21 mouse cellular contexts compared by ENCODE assay signal in genomic region chr2:164754105-164754504, GRCm38 (mm10). TPM values are rescaled to one million over a fixed set of nuclear protein-coding genes. Genes with fewer than 3 reads are reported as not detected.
DNase-seq lines count a peak whose midpoint lies in the region; ATAC-seq and TF ChIP-seq lines count a peak whose summit lies in the region.
"Had no signal": no experiment of that assay in that cellular context is flagged by ENCODE, and none has a peak within 500 bp of the region (broad histone marks: within the 10 kb centered on the region; RNA-seq: fewer than 3 reads in every experiment).

No protein-coding gene starts in this region.

- H3K27ac ChIP-seq in heart, embryonic 10.5 days, result peak overlapping the region; percentile 83
- H3K27ac ChIP-seq in heart, postnatal 0 days (ENCODE audit: low read depth), result peak overlapping the region; percentile 90
- H3K27ac ChIP-seq in bone marrow, adult 2 months (ENCODE audit: control insufficient read depth, insufficient read depth, low read depth, low read length, poor library complexity), result 0 out of 2 replicates have a peak overlapping the region, but pooled peaks have one; percentile 1
- H3K27ac ChIP-seq in liver, embryonic 16.5 days (ENCODE audit: low read length), result 0 out of 2 replicates have a peak overlapping the region, but pooled peaks have one; percentile 9
- no peak overlapping the region for H3K27ac ChIP-seq in forebrain, embryonic 12.5 days
- H3K27ac ChIP-seq: forebrain, embryonic 13.5 days; hindbrain, embryonic 13.5 days; midbrain, embryonic 10.5 days had no signal

- WGBS in heart, embryonic 10.5 days, result 81% methylated on average over 11 of the region's 11 CpGs
- 65% methylated on average over 11 of the region's 11 CpGs for WGBS in heart, postnatal 0 days
- WGBS in bone marrow, adult 2 months, result 23% methylated on average over 11 of the region's 11 CpGs
- WGBS in liver, embryonic 16.5 days (ENCODE audit: insufficient replicate concordance), result 54% methylated on average over 11 of the region's 11 CpGs
- WGBS in forebrain, embryonic 12.5 days, result 92% methylated on average over 11 of the region's 11 CpGs

- no peak for TF ChIP-seq POLR2A in bone marrow, adult 2 months (IDR thresholded peaks at IDR 0.05; ENCODE audit: borderline replicate concordance, control insufficient read depth, low read depth, low read length)

- H3K4me1 ChIP-seq in heart, embryonic 10.5 days, result peaks cover 26% of the 10 kb centered on the region
- peaks cover 10% of the 10 kb centered on the region; the same call in 1 of the 2 replicates for H3K4me1 ChIP-seq in heart, postnatal 0 days (ENCODE audit: control insufficient read depth, insufficient read depth)
- H3K4me1 ChIP-seq in bone marrow, adult 2 months (ENCODE audit: control insufficient read depth, insufficient read depth, low read length), result no peaks in the 10 kb centered on the region; the same call in 1 of the 2 replicates
- peaks cover 18% of the 10 kb centered on the region for H3K4me1 ChIP-seq in liver, embryonic 16.5 days (ENCODE audit: control insufficient read depth, low read depth, low read length)
- no peaks in the 10 kb centered on the region for H3K4me1 ChIP-seq in forebrain, embryonic 12.5 days
- H3K4me1 ChIP-seq: forebrain, embryonic 13.5 days; midbrain, embryonic 10.5 days had no signal

- H3K9ac ChIP-seq in heart, postnatal 0 days (replicated peaks; ENCODE audit: low read depth, low read length), result no peak overlapping the region; the same call in 1 of the 2 replicates
- H3K9ac ChIP-seq in liver, embryonic 16.5 days (ENCODE audit: low read depth, low read length), result no peak overlapping the region
- H3K9ac ChIP-seq in forebrain, embryonic 12.5 days, result no peak overlapping the region
- H3K9ac ChIP-seq: forebrain, embryonic 13.5 days; hindbrain, embryonic 13.5 days had no signal

- no peak for TF ChIP-seq CTCF in heart, postnatal 0 days (IDR thresholded peaks at IDR 0.05; ENCODE audit: low read depth)
- TF ChIP-seq CTCF in bone marrow, adult 2 months (IDR thresholded peaks at IDR 0.05; ENCODE audit: control insufficient read depth, insufficient read depth, low read length), result no peak

- no peak for DNase-seq in heart, embryonic 10.5 days (ENCODE audit: low spot score)
- no peak for DNase-seq in heart, adult 8-10 months (ENCODE audit: low spot score)
- no peak for DNase-seq in heart, postnatal 0 days (ENCODE audit: low spot score)
- no peak for DNase-seq in heart, postnatal 14 days
- no peak for DNase-seq in c-Kit-positive CD71-positive TER-119-positive erythroid progenitor cells, embryonic 14.5 days (ENCODE audit: low spot score)
- DNase-seq: adrenal gland, postnatal 25 days; B cell, adult 2 months; cerebellum, adult 18-20 months; gastrocnemius, postnatal 14 days; kidney, adult 2 months; kidney, postnatal 25 days; lung, adult 18-20 months; lung, postnatal 36 days; right cerebral cortex, postnatal 25 days had no signal

- H3K27me3 ChIP-seq in heart, embryonic 10.5 days (ENCODE audit: insufficient read depth, poor library complexity, severe bottlenecking), result no peaks in the 10 kb centered on the region
- H3K27me3 ChIP-seq in heart, postnatal 0 days (ENCODE audit: control insufficient read depth, insufficient read depth, low read length), result no peaks in the 10 kb centered on the region
- no peaks in the 10 kb centered on the region for H3K27me3 ChIP-seq in liver, embryonic 16.5 days (ENCODE audit: control insufficient read depth, insufficient read depth, low read depth, low read length)
- H3K27me3 ChIP-seq in forebrain, embryonic 12.5 days, result no peaks in the 10 kb centered on the region
- H3K27me3 ChIP-seq: forebrain, embryonic 13.5 days; hindbrain, embryonic 13.5 days had no signal

- no peak for TF ChIP-seq EP300 in heart, postnatal 0 days (IDR thresholded peaks at IDR 0.05; ENCODE audit: low read depth)

- H3K9me3 ChIP-seq in heart, embryonic 10.5 days, result no peaks in the 10 kb centered on the region
- no peaks in the 10 kb centered on the region for H3K9me3 ChIP-seq in heart, postnatal 0 days (replicated peaks; ENCODE audit: control insufficient read depth, low read length)
- H3K9me3 ChIP-seq in liver, embryonic 16.5 days (replicated peaks; ENCODE audit: control insufficient read depth, low read length), result no peaks in the 10 kb centered on the region
- H3K9me3 ChIP-seq in forebrain, embryonic 12.5 days, result no peaks in the 10 kb centered on the region
- H3K9me3 ChIP-seq: forebrain, embryonic 13.5 days; hindbrain, embryonic 13.5 days; midbrain, embryonic 10.5 days had no signal

- no peak overlapping the region for H3K4me2 ChIP-seq in heart, postnatal 0 days (ENCODE audit: low read depth, low read length)
- no peak overlapping the region for H3K4me2 ChIP-seq in liver, embryonic 16.5 days (ENCODE audit: low read depth, low read length)
- no peak overlapping the region for H3K4me2 ChIP-seq in forebrain, embryonic 12.5 days
- H3K4me2 ChIP-seq: forebrain, embryonic 13.5 days; hindbrain, embryonic 13.5 days had no signal

- intact Hi-C loops in heart, postnatal 14 days (cut with DNase I), result no loop called here

- no peak for ATAC-seq in heart, postnatal 0 days (ENCODE audit: insufficient read depth, low read depth)
- ATAC-seq in liver, embryonic 16.5 days (ENCODE audit: low read depth), result no peak
- no peak for ATAC-seq in forebrain, embryonic 12.5 days (ENCODE audit: low FRiP score)
- ATAC-seq: forebrain, embryonic 13.5 days; inflammation-experienced regulatory T-cells, adult 6 months had no signal

- no peak overlapping the region for H3K4me3 ChIP-seq in heart, embryonic 10.5 days
- no peak overlapping the region for H3K4me3 ChIP-seq in heart, postnatal 0 days (ENCODE audit: low read depth, low read length)
- no peak overlapping the region for H3K4me3 ChIP-seq in bone marrow, adult 2 months (replicated peaks; ENCODE audit: control insufficient read depth, low read depth, low read length)
- no peak overlapping the region for H3K4me3 ChIP-seq in liver, embryonic 16.5 days (ENCODE audit: low read depth, low read length)
- H3K4me3 ChIP-seq in forebrain, embryonic 12.5 days (replicated peaks), result no peak overlapping the region
- H3K4me3 ChIP-seq: forebrain, embryonic 13.5 days; hindbrain, embryonic 13.5 days; midbrain, embryonic 10.5 days had no signal

- peaks cover 95% of the 10 kb centered on the region for H3K36me3 ChIP-seq in heart, embryonic 10.5 days
- peaks cover 92% of the 10 kb centered on the region for H3K36me3 ChIP-seq in heart, postnatal 0 days (replicated peaks; ENCODE audit: control insufficient read depth, insufficient read depth, low read length)
- peaks cover 82% of the 10 kb centered on the region for H3K36me3 ChIP-seq in liver, embryonic 16.5 days (ENCODE audit: control insufficient read depth, insufficient read depth)
- H3K36me3 ChIP-seq in forebrain, embryonic 12.5 days (replicated peaks), result peaks cover 91% of the 10 kb centered on the region

RNA-seq across cellular contexts. Expression of gene Dnttip1, which starts 8.3 kb away (rescaled TPM):
- polyA plus RNA-seq in heart, embryonic 10.5 days (2016; fragmentation: Nextera tagmentation; extraction: Ambion mirVana), result 60.3 and 76.6 TPM in 2 replicates
- total RNA-seq in heart, adult 8-10 months (2022), result 10 to 100 TPM; 20.4 to 28.2 (median 26.9) TPM
- total RNA-seq in heart, postnatal 0 days (2014; rRNA removed; ENCODE audit: low replicate concordance), result 8.9 and 19.1 TPM in 2 replicates
- 42.8 and 43.3 TPM in 2 replicates for polyA plus RNA-seq in heart, postnatal 0 days (2015; fragmentation: Nextera tagmentation; extraction: Ambion mirVana)
- total RNA-seq in heart, postnatal 14 days (2021), result 10 to 100 TPM; 29.4 to 30.2 TPM
- polyA plus RNA-seq in bone marrow, adult 2 months (2011; ENCODE audit: insufficient read depth, insufficient read length, low replicate concordance, missing spikeins), result 35.3 and 47.6 TPM in 2 replicates
- polyA plus RNA-seq in liver, embryonic 16.5 days (2015; fragmentation: Nextera tagmentation; extraction: Ambion mirVana), result 40.1 and 43.1 TPM in 2 replicates
- polyA plus RNA-seq in forebrain, embryonic 12.5 days (2016; fragmentation: Nextera tagmentation; extraction: Ambion mirVana), result 83.6 and 88.3 TPM in 2 replicates

RNA-seq across cellular contexts. Expression of gene Wfdc3, which starts 8.4 kb away (rescaled TPM):
- polyA plus RNA-seq in heart, embryonic 10.5 days (2016; fragmentation: Nextera tagmentation; extraction: Ambion mirVana), result 0.43 and 0.49 TPM in 2 replicates
- under 1 TPM in 2 of 4 experiments, not detected in 2; 0.30 to 0.83 TPM for total RNA-seq in heart, adult 8-10 months (2022)
- total RNA-seq in heart, postnatal 0 days (2014; rRNA removed; ENCODE audit: low replicate concordance), result not detected in 2 replicates
- polyA plus RNA-seq in heart, postnatal 0 days (2015; fragmentation: Nextera tagmentation; extraction: Ambion mirVana), result 0.46 and 0.51 TPM in 2 replicates
- total RNA-seq in heart, postnatal 14 days (2021), result under 1 TPM; 0.22 to 0.33 TPM
- 2.1 and 2.2 TPM in 2 replicates for polyA plus RNA-seq in bone marrow, adult 2 months (2011; ENCODE audit: insufficient read depth, insufficient read length, low replicate concordance, missing spikeins)
- 1.5 and 1.7 TPM in 2 replicates for polyA plus RNA-seq in liver, embryonic 16.5 days (2015; fragmentation: Nextera tagmentation; extraction: Ambion mirVana)
- 0.73 and 0.81 TPM in 2 replicates for polyA plus RNA-seq in forebrain, embryonic 12.5 days (2016; fragmentation: Nextera tagmentation; extraction: Ambion mirVana)
- total RNA-seq: gastrocnemius, postnatal 14 days had no signal
- polyA plus RNA-seq: inflammation-experienced regulatory T-cells, adult 6 months had no signal

RNA-seq across cellular contexts. Expression of gene Ube2c, which starts 15.6 kb away (rescaled TPM):
- polyA plus RNA-seq in heart, embryonic 10.5 days (2016; fragmentation: Nextera tagmentation; extraction: Ambion mirVana), result 496 and 550 TPM in 2 replicates
- total RNA-seq in heart, adult 8-10 months (2022), result 1 to 10 TPM in 2 of 4 experiments, under 1 TPM in 2; 0.47 to 2.7 (median 1.4) TPM
- 175 and 320 TPM in 2 replicates for total RNA-seq in heart, postnatal 0 days (2014; rRNA removed; ENCODE audit: low replicate concordance)
- polyA plus RNA-seq in heart, postnatal 0 days (2015; fragmentation: Nextera tagmentation; extraction: Ambion mirVana), result 116 and 117 TPM in 2 replicates
- 10 to 100 TPM; 10.8 to 19.5 TPM for total RNA-seq in heart, postnatal 14 days (2021)
- 261 and 459 TPM in 2 replicates for polyA plus RNA-seq in bone marrow, adult 2 months (2011; ENCODE audit: insufficient read depth, insufficient read length, low replicate concordance, missing spikeins)
- 632 and 661 TPM in 2 replicates for polyA plus RNA-seq in liver, embryonic 16.5 days (2015; fragmentation: Nextera tagmentation; extraction: Ambion mirVana)
- 601 and 611 TPM in 2 replicates for polyA plus RNA-seq in forebrain, embryonic 12.5 days (2016; fragmentation: Nextera tagmentation; extraction: Ambion mirVana)

RNA-seq across cellular contexts. Expression of gene Tnnc2, which starts 25.7 kb away (rescaled TPM):
- 0.67 TPM in 1 of 2 replicates, not detected in the other for polyA plus RNA-seq in heart, embryonic 10.5 days (2016; fragmentation: Nextera tagmentation; extraction: Ambion mirVana)
- 1 to 10 TPM; 2.9 to 7.2 (median 3.1) TPM for total RNA-seq in heart, adult 8-10 months (2022)
- total RNA-seq in heart, postnatal 0 days (2014; rRNA removed; ENCODE audit: low replicate concordance), result 4.9 and 5.0 TPM in 2 replicates
- 0.18 and 0.25 TPM in 2 replicates for polyA plus RNA-seq in heart, postnatal 0 days (2015; fragmentation: Nextera tagmentation; extraction: Ambion mirVana)
- not detected for total RNA-seq in heart, postnatal 14 days (2021)
- polyA plus RNA-seq in bone marrow, adult 2 months (2011; ENCODE audit: insufficient read depth, insufficient read length, low replicate concordance, missing spikeins), result 9.6 and 12.2 TPM in 2 replicates
- 29.4 and 67.5 TPM in 2 replicates for polyA plus RNA-seq in liver, embryonic 16.5 days (2015; fragmentation: Nextera tagmentation; extraction: Ambion mirVana)
- 1.3 TPM in 1 of 2 replicates, not detected in the other for polyA plus RNA-seq in forebrain, embryonic 12.5 days (2016; fragmentation: Nextera tagmentation; extraction: Ambion mirVana)
- total RNA-seq: adrenal gland, postnatal 25 days had no signal
- polyA plus RNA-seq: forebrain, embryonic 13.5 days; inflammation-experienced regulatory T-cells, adult 6 months; midbrain, embryonic 10.5 days had no signal

RNA-seq across cellular contexts. Expression of gene Snx21, which starts 31.5 kb away (rescaled TPM):
- 19.1 and 29.5 TPM in 2 replicates for polyA plus RNA-seq in heart, embryonic 10.5 days (2016; fragmentation: Nextera tagmentation; extraction: Ambion mirVana)
- 10 to 100 TPM; 23.1 to 24.9 (median 23.5) TPM for total RNA-seq in heart, adult 8-10 months (2022)
- total RNA-seq in heart, postnatal 0 days (2014; rRNA removed; ENCODE audit: low replicate concordance), result 46.4 and 98.1 TPM in 2 replicates
- 29.8 and 30.8 TPM in 2 replicates for polyA plus RNA-seq in heart, postnatal 0 days (2015; fragmentation: Nextera tagmentation; extraction: Ambion mirVana)
- total RNA-seq in heart, postnatal 14 days (2021), result 10 to 100 TPM; 20.8 to 23.0 TPM
- 2.3 and 5.8 TPM in 2 replicates for polyA plus RNA-seq in bone marrow, adult 2 months (2011; ENCODE audit: insufficient read depth, insufficient read length, low replicate concordance, missing spikeins)
- 9.4 and 12.1 TPM in 2 replicates for polyA plus RNA-seq in liver, embryonic 16.5 days (2015; fragmentation: Nextera tagmentation; extraction: Ambion mirVana)
- 11.5 and 13.0 TPM in 2 replicates for polyA plus RNA-seq in forebrain, embryonic 12.5 days (2016; fragmentation: Nextera tagmentation; extraction: Ambion mirVana)
